Mouse (Mus musculus) ZHBTc4 (cell line): ENCODE measurements around the gene Nsf.
A peak's percentile ranks its signal among the peaks of the same experiment; 100 is the strongest.

Source experiments
- DNase-seq: peaks from one replicate; pipeline ENCODE4 v3.0.0-alpha.2; 2011; ENCODE audit warnings: low read depth, low spot score

The Nsf gene

DNA sequence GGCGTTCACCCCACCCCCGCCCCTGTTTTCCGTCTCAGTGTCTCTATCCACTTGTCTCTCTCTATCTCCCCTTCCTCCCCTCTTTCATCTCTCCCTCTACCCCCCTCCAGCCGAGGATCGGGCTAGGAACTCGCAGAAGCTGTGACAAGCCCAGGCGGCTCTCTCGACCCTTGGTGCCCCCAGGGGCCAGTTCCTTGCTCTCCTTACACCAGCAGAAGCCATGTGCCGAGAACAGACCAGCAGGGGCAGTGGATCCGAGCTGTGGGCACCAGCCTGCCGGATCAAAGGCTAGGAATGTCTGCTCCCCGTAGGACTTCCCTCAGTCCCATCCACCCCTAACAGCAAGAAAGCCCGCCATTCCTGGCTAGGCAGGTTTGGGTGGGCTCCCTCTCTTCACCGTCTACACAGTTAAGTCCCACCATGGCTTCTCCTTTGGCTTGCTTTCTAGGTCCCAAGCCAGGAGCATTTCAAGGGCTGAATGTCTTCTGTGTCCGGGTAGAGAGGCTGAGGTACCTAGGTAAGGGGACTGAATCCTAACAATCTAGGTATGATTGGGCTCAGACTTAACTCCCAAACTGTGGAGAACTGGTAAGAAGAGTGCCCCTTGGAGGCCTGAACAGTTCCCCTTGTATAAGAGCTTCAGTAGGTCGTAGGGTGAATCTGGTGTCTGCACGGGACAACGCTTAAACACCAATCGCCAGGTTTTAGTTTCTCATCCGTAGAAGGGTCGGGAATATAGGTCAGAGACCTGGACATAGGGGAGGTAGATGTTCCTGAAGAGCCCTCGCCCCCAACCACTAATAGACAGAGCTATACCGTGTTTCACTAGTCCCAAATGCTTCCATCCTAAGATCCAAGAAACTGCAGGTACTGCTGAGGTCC, 181.1 kb downstream of the Nsf start:
- peak; percentile 33 for DNase-seq
